Mouse (Mus musculus) embryonic facial prominence, embryonic 14.5 days (tissue): ENCODE measurements around the gene Akt3. TPM values are rescaled to one million over a fixed set of nuclear protein-coding genes. Genes with fewer than 3 reads are reported as not detected.

Experiments used
- ATAC-seq: fragments of 200-750 bp; cut with Nextera tagmentation; 2 replicates; pipeline ENCODE4 v1.8.0; 2017; ENCODE audit warnings: low read depth, moderate number of reproducible peaks, moderate TSS enrichment
- DNase-seq: peaks from one replicate; pipeline ENCODE4 v3.0.0-alpha.2; 2015; ENCODE audit warnings: low spot score
- H3K27ac ChIP-seq: fragments of 300-500 bp; sonication (generic); replicated peaks from 2 replicates; pipeline ENCODE4 v1.5.1; 2014; ENCODE audit warnings: low read depth, mild to moderate bottlenecking, low read length, moderate library complexity
- H3K27me3 ChIP-seq: fragments of 300-500 bp; sonication (generic); replicated peaks from 2 replicates; pipeline ENCODE4 v1.6.1; 2014; ENCODE audit warnings: low read length; ENCODE audit not compliant: control insufficient read depth, insufficient read depth
- H3K36me3 ChIP-seq: fragments of 300-500 bp; sonication (generic); 2 replicates; pipeline ENCODE4 v1.6.1; 2014; ENCODE audit warnings: low read length, mixed read lengths; ENCODE audit not compliant: control insufficient read depth, insufficient read depth
- H3K4me1 ChIP-seq: fragments of 300-500 bp; sonication (generic); 2 replicates; pipeline ENCODE4 v1.6.1; 2014; ENCODE audit warnings: antibody characterized with exemption, low read length; ENCODE audit not compliant: control insufficient read depth, insufficient read depth
- H3K4me2 ChIP-seq: fragments of 300-500 bp; sonication (generic); 2 replicates; pipeline ENCODE4 v1.6.1; 2014; ENCODE audit warnings: low read depth, mild to moderate bottlenecking, low read length, moderate library complexity, mixed read lengths
- H3K4me3 ChIP-seq: fragments of 300-500 bp; sonication (generic); 2 replicates; pipeline ENCODE4 v1.5.1; 2014; ENCODE audit warnings: low read depth, mild to moderate bottlenecking, low read length
- H3K9ac ChIP-seq: fragments of 300-500 bp; sonication (generic); 2 replicates; pipeline ENCODE4 v1.6.1; 2014; ENCODE audit warnings: low read depth, mild to moderate bottlenecking, low read length, moderate library complexity, mixed read lengths
- H3K9me3 ChIP-seq: fragments of 300-500 bp; sonication (generic); 2 replicates; pipeline ENCODE4 v1.6.1; 2016; ENCODE audit warnings: low read length; ENCODE audit not compliant: control insufficient read depth
- WGBS: fragments of 180-500 bp; shearing (Covaris S2); extraction: QIAGEN DNeasy Blood & Tissue Kit; methylation state at CpG from one replicate; pipeline ENCODE4 v1.1.7; 2014; 5-methylcytosine and 5-hydroxymethylcytosine counted together
- polyA plus RNA-seq: library from polyadenylated mRNA; unstranded; fragments of >200 nt; fragmentation: Nextera tagmentation; extraction: Ambion mirVana; gene quantifications from 2 replicates; pipeline ENCODE4 v1.2.1, GENCODE M21; 2014

Gene Akt3
- polyA plus RNA-seq, 1 experiment from 2014 or later: 7.3 TPM

- no peaks in the 10 kb centered on the region for H3K27me3 ChIP-seq
- DNase-seq: no peak
- no peaks in the 10 kb centered on the region for H3K36me3 ChIP-seq
- H3K4me1 ChIP-seq: 0 out of 2 replicates have a peak, but pooled peaks cover 14% of the 10 kb centered on the region
- peak overlapping the region; percentile 88 for H3K9ac ChIP-seq
- H3K27ac ChIP-seq: peak overlapping the region; percentile 96
- H3K4me3 ChIP-seq: peak overlapping the region; percentile 92
- peak overlapping the region; percentile 66 for H3K4me2 ChIP-seq
- no peaks in the 10 kb centered on the region for H3K9me3 ChIP-seq
- no peak for ATAC-seq
- 26% methylated on average over 13 of the region's 16 CpGs for WGBS
Observed at GRCm38 (mm10) chr1:177259038-177259600, 1.1 kb upstream of the Akt3 start.

- Histone ChIP-seq H3K4me2 (peak overlapping the region; percentile 66), H3K36me3 (no peaks in the 10 kb centered on the region), H3K27ac (peak overlapping the region; percentile 96), H3K4me1 (0 out of 2 replicates have a peak, but pooled peaks cover 14% of the 10 kb centered on the region), H3K27me3 (no peaks in the 10 kb centered on the region), H3K4me3 (peak overlapping the region; percentile 92), H3K9me3 (no peaks in the 10 kb centered on the region), H3K9ac (peak overlapping the region; percentile 88)
- peak; percentile 95 for DNase-seq
- under 1% methylated on average over 17 of the region's 86 CpGs for WGBS
- ATAC-seq: peak; percentile 93
Observed at GRCm38 (mm10) chr1:177258343-177259037, 487 bp upstream of the Akt3 start.

GRCm38 (mm10) chr1:177257178-177258033 is 597 bp downstream of the Akt3 start:
- WGBS: under 1% methylated on average over 28 of the region's 86 CpGs
- DNase-seq (peak; percentile 80), ATAC-seq (peak; percentile 51)
- H3K27ac ChIP-seq: peak overlapping the region; percentile 96
- peak overlapping the region; percentile 88 for H3K9ac ChIP-seq
- no peaks in the 10 kb centered on the region for H3K36me3 ChIP-seq
- peak overlapping the region; percentile 92 for H3K4me3 ChIP-seq
- H3K9me3 ChIP-seq: no peaks in the 10 kb centered on the region
- peak overlapping the region; percentile 66 for H3K4me2 ChIP-seq
- no peaks in the 10 kb centered on the region for H3K27me3 ChIP-seq
- 0 out of 2 replicates have a peak, but pooled peaks cover 14% of the 10 kb centered on the region for H3K4me1 ChIP-seq

GRCm38 (mm10) chr1:177248638-177249037 is 9.4 kb downstream of the Akt3 start:
- Histone ChIP-seq H3K4me2 (no peak overlapping the region), H3K36me3 (0 out of 2 replicates have a peak, but pooled peaks cover 4% of the 10 kb centered on the region), H3K9ac (no peak overlapping the region), H3K4me1 (no peaks in the 10 kb centered on the region), H3K4me3 (no peak overlapping the region), H3K27me3 (no peaks in the 10 kb centered on the region), H3K27ac (no peak overlapping the region), H3K9me3 (no peaks in the 10 kb centered on the region)
- WGBS: 59% methylated on average over 4 of the region's 4 CpGs
- ATAC-seq (no peak), DNase-seq (no peak)

- DNase-seq: no peak
- Histone ChIP-seq H3K27me3 (no peaks in the 10 kb centered on the region), H3K9ac (no peak overlapping the region), H3K4me3 (no peak overlapping the region), H3K27ac (no peak overlapping the region), H3K4me1 (no peaks in the 10 kb centered on the region), H3K9me3 (no peaks in the 10 kb centered on the region), H3K36me3 (no peaks in the 10 kb centered on the region), H3K4me2 (no peak overlapping the region)
- 78% methylated on average over 2 of the region's 2 CpGs for WGBS
- no peak for ATAC-seq
Observed at GRCm38 (mm10) chr1:177238368-177238767, 19.6 kb downstream of the Akt3 start.

- H3K27ac ChIP-seq: no peak overlapping the region
- H3K4me3 ChIP-seq: no peak overlapping the region
- ATAC-seq: no peak
- H3K9me3 ChIP-seq: no peaks in the 10 kb centered on the region
- DNase-seq: no peak
- H3K4me2 ChIP-seq: no peak overlapping the region
- no peaks in the 10 kb centered on the region for H3K36me3 ChIP-seq
- H3K9ac ChIP-seq: no peak overlapping the region
- H3K4me1 ChIP-seq: no peaks in the 10 kb centered on the region
- WGBS: 67% methylated on average over 2 of the region's 2 CpGs
- H3K27me3 ChIP-seq: no peaks in the 10 kb centered on the region
Observed at GRCm38 (mm10) chr1:177236695-177237094, 21.3 kb downstream of the Akt3 start.

- no peak overlapping the region for H3K27ac ChIP-seq
- ATAC-seq: no peak
- no peaks in the 10 kb centered on the region for H3K36me3 ChIP-seq
- no peak overlapping the region for H3K4me3 ChIP-seq
- DNase-seq: no peak
- H3K9me3 ChIP-seq: no peaks in the 10 kb centered on the region
- H3K4me1 ChIP-seq: no peaks in the 10 kb centered on the region
- no peak overlapping the region for H3K9ac ChIP-seq
- H3K27me3 ChIP-seq: no peaks in the 10 kb centered on the region
- no peak overlapping the region for H3K4me2 ChIP-seq
Observed at GRCm38 (mm10) chr1:177236249-177236648, 21.8 kb downstream of the Akt3 start.

GRCm38 (mm10) chr1:177234462-177234861 is 23.5 kb downstream of the Akt3 start:
- no peak overlapping the region for H3K27ac ChIP-seq
- no peaks in the 10 kb centered on the region for H3K36me3 ChIP-seq
- 75% methylated on average over 5 of the region's 5 CpGs for WGBS
- no peak overlapping the region for H3K4me3 ChIP-seq
- H3K9me3 ChIP-seq: no peaks in the 10 kb centered on the region
- DNase-seq: no peak
- H3K9ac ChIP-seq: no peak overlapping the region
- H3K4me1 ChIP-seq: no peaks in the 10 kb centered on the region
- no peak overlapping the region for H3K4me2 ChIP-seq
- no peaks in the 10 kb centered on the region for H3K27me3 ChIP-seq
- no peak for ATAC-seq
